Mouse (Mus musculus) adrenal gland, adult 18-20 months (tissue): ENCODE measurements around the gene Neu4. TPM values are rescaled to one million over a fixed set of nuclear protein-coding genes. Genes with fewer than 3 reads are reported as not detected.
"Not testable (repeated sequence)": the region's sequence is repeated elsewhere in the genome, so short reads cannot be mapped to it uniquely, and the experiment has no call there.

Experiments used
- DNase-seq, 2 experiments: peaks; one replicate each; pipeline ENCODE4 v3.0.0; 2021 to 2022; ENCODE audit warnings: low spot score in 2 of 2
- long read RNA-seq, 2 experiments: library from polyadenylated mRNA; stranded (forward); transcript quantifications; one replicate each; pipeline ENCODE4 v2.0.0; 2021
- total RNA-seq, 2 experiments: library from RNA; stranded (reverse); gene quantifications; 1 replicate in 1 of 2; 2 replicates in 1 of 2; pipeline ENCODE4 v1.2.3; 2021

Gene Neu4
- not detected for total RNA-seq
- long read RNA-seq, experiment 1, result 0 reads
- long read RNA-seq, experiment 2, result 0 reads

GRCm38 (mm10) chr1:94020151-94020550 lies at the start of gene Neu4:
Neu4 (plus strand) TSS chr1:94020451.
- DNase-seq, result no peak

GRCm38 (mm10) chr1:93970797-93971196 lies 49.5 kb upstream of the Neu4 start:
- not testable (repeated sequence) for DNase-seq

- not testable (repeated sequence) for DNase-seq
These were observed 44.5 kb upstream of the Neu4 start for GRCm38 (mm10) chr1:93975764-93976163.

GRCm38 (mm10) chr1:93978287-93978686 lies 42.0 kb upstream of the Neu4 start:
- DNase-seq, result not testable (repeated sequence)

GRCm38 (mm10) chr1:93980932-93981331 lies 39.3 kb upstream of the Neu4 start:
- DNase-seq, result not testable (repeated sequence)

- no peak for DNase-seq
These were observed 34.1 kb upstream of the Neu4 start for GRCm38 (mm10) chr1:93986167-93986566.

GRCm38 (mm10) chr1:93988786-93989185 lies 31.5 kb upstream of the Neu4 start:
- peak in 1 of 2 experiments; percentile 9 for DNase-seq

- not testable (repeated sequence) for DNase-seq
These were observed 30.0 kb upstream of the Neu4 start, which contains the start of gene Gal3st2c for GRCm38 (mm10) chr1:93990209-93990608. Gal3st2c (plus strand) TSS chr1:93990509.

- not testable (repeated sequence) for DNase-seq
These were observed 29.2 kb upstream of the Neu4 start for GRCm38 (mm10) chr1:93991068-93991467.

GRCm38 (mm10) chr1:93991491-93991890 lies 28.8 kb upstream of the Neu4 start:
- not testable (repeated sequence) for DNase-seq

GRCm38 (mm10) chr1:94001023-94001422 lies 19.2 kb upstream of the Neu4 start:
- DNase-seq, result no peak

GRCm38 (mm10) chr1:94005954-94006506 lies 14.2 kb upstream of the Neu4 start:
- DNase-seq, result not testable (repeated sequence)

- not testable (repeated sequence) for DNase-seq
These were observed 11.4 kb upstream of the Neu4 start for GRCm38 (mm10) chr1:94008826-94009225.

- no peak for DNase-seq
These were observed 8.6 kb upstream of the Neu4 start for GRCm38 (mm10) chr1:94011643-94012042.

- no peak for DNase-seq
These were observed 7.4 kb downstream of the Neu4 start for GRCm38 (mm10) chr1:94027506-94028108.

GRCm38 (mm10) chr1:94028741-94029140 lies 8.5 kb downstream of the Neu4 start:
- DNase-seq, result no peak

GRCm38 (mm10) chr1:94033075-94033602 lies 12.9 kb downstream of the Neu4 start:
- no peak for DNase-seq

GRCm38 (mm10) chr1:94034984-94035743 lies 14.9 kb downstream of the Neu4 start:
- peak; percentile 73 to 84 for DNase-seq

- peak in 1 of 2 experiments; percentile 9 for DNase-seq
These were observed 20.1 kb downstream of the Neu4 start for GRCm38 (mm10) chr1:94040391-94040790.

GRCm38 (mm10) chr1:94045559-94045958 lies 25.3 kb downstream of the Neu4 start:
- no peak for DNase-seq

GRCm38 (mm10) chr1:94046544-94046943 lies 26.3 kb downstream of the Neu4 start:
- DNase-seq, result no peak

- DNase-seq, result no peak
These were observed 30.9 kb downstream of the Neu4 start for GRCm38 (mm10) chr1:94051104-94051503.
